Mouse (Mus musculus) thymus, adult 2 months (tissue): Measurements from ENCODE around the gene Fam178b. TPM values are rescaled to one million over a fixed set of nuclear protein-coding genes. Genes with fewer than 3 reads are reported as not detected.

Experiments
- DNase-seq: peaks from one replicate; pipeline ENCODE4 v3.0.0; 2021
- H3K27ac ChIP-seq: fragments of 200-500 bp; 2 replicates; pipeline ENCODE4 v1.5.1; 2012; ENCODE audit warnings: low read length, control low read depth; ENCODE audit not compliant: control insufficient read depth, insufficient read depth
- H3K27me3 ChIP-seq: fragments of 200-500 bp; 2 replicates; pipeline ENCODE4 v1.6.1; 2012; ENCODE audit warnings: mild to moderate bottlenecking, low read length, moderate library complexity, mixed read lengths; ENCODE audit not compliant: control insufficient read depth, insufficient read depth
- H3K36me3 ChIP-seq: fragments of 200-500 bp; 2 replicates; pipeline ENCODE4 v1.6.1; 2012; ENCODE audit warnings: mild to moderate bottlenecking, low read length, moderate library complexity; ENCODE audit not compliant: control insufficient read depth, insufficient read depth
- H3K4me1 ChIP-seq: fragments of 200-500 bp; replicated peaks from 2 replicates; pipeline ENCODE4 v1.6.1; 2012; ENCODE audit warnings: low read length; ENCODE audit not compliant: control insufficient read depth, insufficient read depth
- H3K4me3 ChIP-seq: fragments of 200-500 bp; 2 replicates; pipeline ENCODE4 v1.5.1; 2012; ENCODE audit warnings: mild to moderate bottlenecking, low read length, control low read depth, moderate library complexity; ENCODE audit not compliant: control insufficient read depth, insufficient read depth
- CTCF ChIP-seq: fragments of 200-500 bp; IDR thresholded peaks from 2 replicates; pipeline ENCODE4 v1.5.1; 2012; ENCODE audit warnings: mild to moderate bottlenecking, control low read depth, low read length, moderate library complexity, borderline replicate concordance; ENCODE audit not compliant: control insufficient read depth, poor library complexity, insufficient read depth; ENCODE audit errors: extremely low read depth
- POLR2A ChIP-seq: fragments of 200-500 bp; IDR thresholded peaks from 2 replicates; pipeline ENCODE4 v1.6.1; 2012; ENCODE audit warnings: mild to moderate bottlenecking, low read length, control low read depth, moderate library complexity; ENCODE audit not compliant: control insufficient read depth, poor library complexity, insufficient read depth; ENCODE audit errors: extremely low read depth
- WGBS: fragments of 180-500 bp; shearing (Covaris S2); methylation state at CpG from one replicate; pipeline ENCODE4 v1.1.7; 2018; 5-methylcytosine and 5-hydroxymethylcytosine counted together
- polyA plus RNA-seq: library from polyadenylated mRNA; depleted of rRNA; stranded (reverse); fragments of >200 nt; gene quantifications from 2 replicates; pipeline ENCODE4 v1.2.3, GENCODE M21; 2012

Gene Fam178b
- polyA plus RNA-seq, 1 experiment, result 1.9 TPM

GRCm38 (mm10) chr1:36536397-36536728, 146.6 kb downstream of the Fam178b start:
- Histone ChIP-seq H3K4me3 (no peak overlapping the region), H3K27ac (no peak overlapping the region), H3K4me1 (peaks cover 10% of the 10 kb centered on the region), H3K27me3 (no peaks in the 10 kb centered on the region), H3K36me3 (peaks cover 11% of the 10 kb centered on the region; the same call in 1 of the 2 replicates)
- 95% methylated on average over 8 of the region's 8 CpGs for WGBS
- TF ChIP-seq POLR2A, result no peak
- TF ChIP-seq CTCF, result no peak
- no peak for DNase-seq

DNA sequence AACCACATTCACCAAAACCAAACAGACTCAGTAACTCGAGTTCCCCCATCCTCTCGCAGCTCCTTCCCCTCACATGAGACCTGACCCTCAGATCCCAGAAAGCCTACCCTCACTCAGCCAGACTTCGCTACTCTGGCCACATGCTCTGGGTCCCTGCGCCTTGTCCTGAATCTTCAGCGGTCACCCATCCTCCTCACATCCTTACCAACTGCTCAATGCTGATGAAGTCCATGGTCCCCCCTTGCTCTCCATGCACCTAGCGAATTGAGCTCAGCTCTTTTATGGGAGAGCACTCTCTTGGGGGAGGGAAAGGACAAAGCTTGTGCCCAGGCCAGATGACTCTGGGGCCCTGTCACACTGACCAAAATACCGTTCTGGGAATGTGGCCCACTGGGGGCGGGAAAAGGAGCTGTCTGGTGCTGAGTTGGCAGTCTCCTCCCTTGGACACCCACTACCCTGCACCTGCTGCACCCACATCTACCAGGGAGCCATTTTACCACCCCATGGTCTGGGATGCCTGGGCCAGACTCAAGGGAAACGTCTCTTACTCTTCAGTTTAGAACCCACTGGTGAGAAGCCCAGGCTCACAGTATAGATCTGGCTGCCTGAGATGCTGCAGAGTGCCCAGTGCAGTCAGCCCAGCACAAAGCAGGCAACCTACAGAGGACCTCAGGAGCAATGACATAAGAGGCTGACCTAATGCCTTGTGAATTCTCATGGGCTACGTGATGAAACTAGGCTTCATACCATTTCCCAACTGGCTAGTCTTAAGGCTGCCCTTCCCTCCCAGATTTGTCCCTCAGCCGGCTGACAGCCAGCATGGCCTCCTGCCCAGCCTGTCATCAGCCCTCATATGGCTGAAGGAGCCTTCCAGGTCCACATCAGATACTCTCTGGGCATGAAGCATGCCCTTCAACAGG, 147.2 kb downstream of the Fam178b start:
- no peaks in the 10 kb centered on the region for H3K27me3 ChIP-seq
- H3K27ac ChIP-seq, result no peak overlapping the region

GRCm38 (mm10) chr1:36534595-36535058, 148.4 kb downstream of the Fam178b start:
- Histone ChIP-seq H3K4me3 (no peak overlapping the region), H3K27ac (no peak overlapping the region), H3K27me3 (no peaks in the 10 kb centered on the region), H3K4me1 (peaks cover 10% of the 10 kb centered on the region), H3K36me3 (0 out of 2 replicates have a peak, but pooled peaks cover under 1% of the 10 kb centered on the region)
- no peak for TF ChIP-seq POLR2A
- no peak for TF ChIP-seq CTCF
- WGBS, result 14% methylated on average over 6 of the region's 6 CpGs
- no peak for DNase-seq

More for the DNA sequence above, 147.2 kb downstream of the Fam178b start:
- Histone ChIP-seq H3K36me3 (0 out of 2 replicates have a peak, but pooled peaks cover 8% of the 10 kb centered on the region), H3K4me1 (peaks cover 10% of the 10 kb centered on the region), H3K4me3 (no peak overlapping the region)
- 93% methylated on average over 11 of the region's 11 CpGs for WGBS
- TF ChIP-seq POLR2A (no peak), CTCF (no peak)
- DNase-seq, result no peak

DNA sequence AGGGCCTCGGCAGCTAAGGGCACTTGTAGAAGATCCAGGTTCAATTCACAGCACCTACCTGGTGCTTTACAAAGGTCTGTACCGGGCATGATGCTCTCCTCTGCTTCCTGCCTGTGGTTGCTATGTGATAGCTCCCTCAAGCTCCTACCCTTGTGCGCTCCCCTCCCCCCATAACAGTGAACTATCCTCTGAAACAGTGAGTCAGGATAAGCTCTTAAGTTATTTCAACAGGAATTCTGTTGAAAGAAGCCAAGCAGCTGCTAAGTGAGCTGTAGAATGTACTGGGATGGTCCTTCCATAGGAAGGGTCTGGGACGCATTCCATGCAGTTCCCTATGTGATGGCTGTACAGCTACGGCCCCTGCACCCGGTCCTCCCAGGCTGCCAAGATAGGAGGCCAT, 149.4 kb downstream of the Fam178b start:
- no peak for TF ChIP-seq POLR2A
- TF ChIP-seq CTCF, result no peak
- no peak overlapping the region for H3K4me3 ChIP-seq
- H3K36me3 ChIP-seq, result no peaks in the 10 kb centered on the region
- DNase-seq, result no peak
- peaks cover 10% of the 10 kb centered on the region for H3K4me1 ChIP-seq
- no peak overlapping the region for H3K27ac ChIP-seq
- no peaks in the 10 kb centered on the region for H3K27me3 ChIP-seq
- WGBS, result 90% methylated on average over 6 of the region's 6 CpGs

GRCm38 (mm10) chr1:36531461-36531860, 151.5 kb downstream of the Fam178b start:
- Histone ChIP-seq H3K36me3 (no peaks in the 10 kb centered on the region; the same call in 1 of the 2 replicates), H3K27ac (no peak overlapping the region), H3K27me3 (no peaks in the 10 kb centered on the region), H3K4me1 (peaks cover 10% of the 10 kb centered on the region), H3K4me3 (no peak overlapping the region)
- no peak for TF ChIP-seq POLR2A
- no peak for TF ChIP-seq CTCF
- 98% methylated on average over 12 of the region's 12 CpGs for WGBS
- DNase-seq, result no peak

- Histone ChIP-seq H3K36me3 (peaks cover under 1% of the 10 kb centered on the region; the same call in 1 of the 2 replicates), H3K4me1 (peaks cover 10% of the 10 kb centered on the region), H3K27me3 (no peaks in the 10 kb centered on the region), H3K27ac (no peak overlapping the region), H3K4me3 (no peak overlapping the region)
- no peak for DNase-seq
- TF ChIP-seq POLR2A, result no peak
- no peak for TF ChIP-seq CTCF
- 94% methylated on average over 7 of the region's 7 CpGs for WGBS
Measured at GRCm38 (mm10) chr1:36530962-36531361, 152.0 kb downstream of the Fam178b start.
